Mouse (Mus musculus) G1E (cell line): ENCODE results near the gene Enam.

Experiments
- CTCF ChIP-seq: IDR thresholded peaks from 2 replicates; pipeline ENCODE4 v1.5.1; 2012; ENCODE audit warnings: low read depth, low read length, inconsistent platforms, mixed read lengths
- GATA2 ChIP-seq: IDR thresholded peaks from 2 replicates; pipeline ENCODE4 v1.6.1; 2012; ENCODE audit warnings: low read depth, low read length, inconsistent platforms, borderline replicate concordance

DNA sequence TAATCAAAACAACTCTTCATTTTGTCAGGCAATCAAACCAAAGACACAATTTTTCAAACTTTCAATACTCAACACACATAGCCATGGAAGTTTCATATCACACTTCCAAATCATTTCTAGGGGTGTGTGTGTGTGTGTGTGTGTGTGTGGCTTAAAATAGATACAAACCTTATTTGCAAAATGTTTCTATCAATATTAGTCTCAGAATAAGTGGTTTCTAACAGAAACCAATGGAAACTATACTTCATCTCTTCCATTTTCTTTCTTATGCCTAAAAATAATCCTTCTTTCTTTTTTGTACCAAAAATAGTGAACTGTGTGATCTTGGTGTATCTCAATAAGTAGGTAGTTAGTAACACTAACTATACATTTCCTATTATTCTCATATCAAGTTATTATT, 53.1 kb downstream of the Enam start:
- TF ChIP-seq CTCF (no peak), GATA2 (no peak)
